Mouse (Mus musculus) cerebellum, postnatal 14 days (tissue): ENCODE results near the gene Tmprss3.

Experiments used
- DNase-seq, 2 experiments: peaks; one replicate each; pipeline ENCODE4 v3.0.0; 2021; ENCODE audit warnings: mixed read lengths in 2 of 2

Gene Tmprss3

DNA sequence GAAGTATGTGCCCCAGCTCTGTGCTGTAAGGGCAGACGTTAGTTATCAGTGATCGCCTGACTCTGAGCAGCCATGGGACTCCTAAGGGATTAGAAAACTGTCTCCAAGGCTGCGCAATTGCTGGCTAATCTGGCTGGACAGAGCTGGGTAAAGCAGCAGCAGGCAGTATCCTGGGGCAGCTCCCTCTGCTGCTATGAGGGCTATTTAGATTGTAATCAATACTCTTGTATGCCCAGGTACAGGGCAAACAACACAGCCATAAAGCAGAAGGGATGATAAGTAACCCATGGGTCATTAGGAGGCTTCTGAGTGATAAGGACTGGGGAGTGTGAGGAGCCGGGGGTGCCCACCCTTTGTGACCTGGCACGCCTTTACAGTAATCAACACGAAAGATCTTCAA lies 63.9 kb downstream of the Tmprss3 start:
- DNase-seq, result no peak

DNA sequence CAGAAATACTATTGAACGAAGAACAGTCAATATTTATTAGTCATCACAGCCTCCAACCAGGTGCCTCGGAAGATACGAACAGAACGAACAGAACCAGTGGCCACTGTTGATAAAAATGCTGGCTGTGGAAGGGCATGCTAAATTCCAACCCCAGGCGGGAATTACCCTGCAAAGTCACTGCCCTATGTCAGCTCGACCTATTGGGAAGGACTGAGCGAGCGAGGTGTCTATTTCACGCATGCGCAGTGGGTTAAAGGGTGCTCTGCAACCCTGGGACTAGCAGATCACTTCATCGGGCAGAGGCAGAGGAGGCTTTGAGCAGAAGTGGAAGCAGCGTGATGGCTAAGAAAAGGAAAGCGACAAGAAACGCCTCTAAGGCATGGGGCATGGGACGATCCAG lies 65.0 kb downstream of the Tmprss3 start:
- no peak for DNase-seq

DNA sequence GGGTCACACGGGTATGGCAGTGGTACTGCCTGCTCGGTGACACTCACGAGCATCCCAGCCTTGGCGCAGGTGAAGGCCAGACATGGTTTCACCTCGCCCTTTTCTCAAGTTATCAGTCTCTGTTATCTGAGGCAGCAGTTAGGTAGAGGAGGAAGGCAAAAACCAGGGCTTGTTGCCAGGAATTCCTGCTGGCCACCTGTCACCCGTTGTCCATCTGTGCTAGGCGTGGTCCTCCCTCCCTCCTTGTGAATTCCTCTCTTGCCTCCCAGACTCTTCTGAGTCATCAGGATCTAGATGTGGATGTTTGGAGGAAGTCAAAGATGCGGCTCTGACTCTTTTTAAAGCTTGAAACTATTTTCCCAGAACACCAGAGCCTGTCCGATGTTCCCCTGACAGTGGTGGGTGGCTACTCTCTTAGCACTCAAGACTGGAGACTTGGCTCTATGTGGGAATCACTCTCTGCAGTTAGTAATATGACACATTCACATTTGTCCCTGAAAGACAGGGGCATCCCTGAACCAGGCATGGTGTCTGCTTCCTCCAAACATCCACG lies 67.4 kb downstream of the Tmprss3 start:
- peak; percentile 88 to 95 for DNase-seq

DNA sequence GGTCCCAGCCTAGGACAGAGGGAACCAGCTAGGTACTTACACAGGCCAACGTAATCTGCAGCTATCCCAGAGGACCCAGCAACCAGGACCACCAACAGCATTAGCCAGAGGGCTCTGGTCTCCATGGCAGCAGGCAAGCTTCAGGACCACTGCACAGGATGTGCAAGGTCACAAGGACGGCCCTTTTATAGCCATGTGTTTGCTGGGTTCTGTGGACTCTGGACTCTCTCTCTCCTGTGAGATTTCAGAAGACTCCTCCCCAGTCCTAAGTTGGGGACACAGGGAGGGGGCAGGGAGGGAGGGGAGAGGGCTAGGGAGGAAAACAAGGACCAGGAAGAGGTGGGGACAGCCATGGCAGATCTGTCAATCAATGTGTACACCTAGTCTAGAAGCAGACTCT lies 69.3 kb downstream of the Tmprss3 start, which contains the start of gene Tff3:
Gene Tff3, minus strand, starts transcription at position 195 of the 400 bp plus-strand sequence.
- DNase-seq, result peak in 1 of 2 experiments; percentile 42
